Mouse (Mus musculus): Measurements from ENCODE around the gene Gm9376.

Gm9376 gene

DNA sequence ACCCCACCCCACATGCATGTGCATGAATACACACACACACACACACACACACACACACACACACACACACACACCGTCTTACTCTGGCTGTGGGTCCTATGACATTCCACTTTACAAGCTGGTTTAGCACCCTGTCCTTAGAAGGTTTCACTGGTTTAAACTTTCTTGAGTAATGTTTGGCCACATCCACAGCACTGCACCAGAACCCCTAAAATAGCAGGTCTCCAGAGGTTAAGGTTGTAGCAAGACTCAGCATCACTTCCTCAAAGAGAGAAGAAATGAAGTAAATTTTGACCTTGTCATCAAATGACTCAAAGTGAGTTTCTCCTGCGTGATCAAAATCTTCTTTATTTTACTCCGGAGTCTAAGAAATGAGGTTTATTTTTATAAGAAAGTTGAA lies 15.5 kb downstream of the Gm9376 start:
- in situ Hi-C loops (cut with MseI, MboI), result no loop called here

DNA sequence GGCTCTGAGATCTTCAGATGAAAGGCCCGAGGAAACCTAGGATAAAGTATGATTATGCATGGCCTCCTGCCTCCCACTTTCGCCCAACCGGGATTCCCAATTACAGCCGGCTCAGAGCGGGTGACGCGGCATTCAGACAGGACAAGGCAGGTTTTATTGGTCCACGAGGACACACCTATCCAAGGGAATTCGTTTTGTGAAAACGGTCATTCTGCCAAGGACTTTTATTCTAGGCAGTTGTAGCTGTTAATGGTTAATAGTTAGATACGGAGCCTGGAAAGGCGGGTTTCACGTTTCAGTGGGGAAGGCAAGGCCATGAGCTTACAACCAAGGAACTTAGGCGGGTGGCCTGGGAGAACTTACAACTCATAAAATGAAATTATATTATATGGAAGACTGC lies 16.2 kb downstream of the Gm9376 start:
- in situ Hi-C loops (cut with MseI, MboI), result no loop called here

DNA sequence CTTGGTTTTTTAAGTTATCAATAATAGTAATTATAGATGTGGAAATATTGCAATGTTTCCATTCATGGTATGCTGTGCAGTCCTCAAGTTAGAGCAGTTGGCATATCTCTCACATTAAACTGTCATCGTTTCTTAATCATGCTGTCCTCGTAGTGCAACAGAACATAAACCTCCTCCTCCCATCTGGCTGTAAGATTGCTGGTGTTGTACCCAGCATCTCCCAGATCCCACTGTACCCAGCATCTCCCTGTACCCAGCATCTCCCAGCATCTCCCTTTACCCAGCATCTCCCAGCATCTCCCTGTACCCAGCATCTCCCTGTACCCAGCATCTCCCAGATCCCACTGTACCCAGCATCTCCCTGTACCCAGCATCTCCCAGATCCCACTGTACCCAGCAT lies 19.3 kb downstream of the Gm9376 start:
- in situ Hi-C loops (cut with MseI, MboI), result no loop called here

DNA sequence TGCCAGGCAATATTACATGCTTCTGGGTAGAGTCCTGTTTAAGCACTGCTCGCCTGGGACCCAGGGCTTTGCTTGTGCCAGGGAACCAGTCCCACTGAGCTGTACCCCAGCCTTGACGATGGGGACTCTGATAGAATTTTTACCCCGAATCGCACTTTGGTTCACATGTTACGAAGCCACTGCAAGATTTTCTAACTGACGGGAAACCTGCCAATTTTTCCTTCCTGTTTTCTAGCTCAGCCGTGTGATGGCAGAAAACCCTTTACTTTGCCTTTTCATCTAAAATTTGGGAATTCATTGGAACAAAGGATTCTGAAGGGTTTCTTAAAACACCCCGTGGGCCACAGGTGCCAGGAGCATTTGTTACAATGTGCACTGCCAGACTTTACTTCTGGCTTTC lies 22.4 kb downstream of the Gm9376 start:
- in situ Hi-C loops (cut with MseI, MboI), result no loop called here

DNA sequence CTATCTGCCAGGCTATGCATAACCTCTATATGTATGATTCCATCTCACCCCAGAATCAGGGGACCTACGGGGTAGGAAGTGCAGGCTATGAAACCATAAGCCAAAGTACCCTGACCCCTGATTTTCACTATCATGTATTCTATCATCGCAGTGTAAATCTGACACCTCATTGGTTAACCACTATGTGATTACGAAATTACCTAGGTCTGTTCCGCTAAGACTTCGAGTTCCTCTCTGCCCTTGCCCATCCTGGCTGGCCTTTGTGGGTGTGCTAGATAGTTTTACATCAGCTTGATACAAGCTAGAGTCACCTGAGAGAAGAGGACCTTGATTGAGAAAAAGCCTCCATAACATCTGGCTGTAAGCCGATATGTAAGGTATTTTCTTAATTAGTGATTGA lies 23.2 kb downstream of the Gm9376 start:
- in situ Hi-C loops (cut with MseI, MboI), result no loop called here

DNA sequence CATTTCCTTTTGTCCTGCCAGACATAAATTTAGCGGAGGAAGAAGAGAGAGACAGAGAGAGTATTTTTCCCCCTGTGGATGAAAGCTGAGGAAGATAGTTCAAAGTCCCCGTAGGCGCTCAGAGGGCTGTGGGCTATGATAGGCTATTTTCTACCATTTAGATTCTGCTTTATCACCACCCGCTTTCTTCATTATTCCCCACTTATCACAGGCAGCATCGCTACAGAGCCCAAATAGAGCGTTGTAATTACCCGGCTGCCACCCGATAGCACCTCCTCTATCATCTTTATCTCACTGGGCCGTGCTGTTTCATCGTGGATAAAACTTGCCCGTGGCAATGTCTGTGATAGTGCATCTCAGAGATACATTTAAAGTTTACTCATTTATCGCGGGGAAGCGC lies 35.8 kb downstream of the Gm9376 start:
- in situ Hi-C loops (cut with MseI, MboI), result no loop called here

DNA sequence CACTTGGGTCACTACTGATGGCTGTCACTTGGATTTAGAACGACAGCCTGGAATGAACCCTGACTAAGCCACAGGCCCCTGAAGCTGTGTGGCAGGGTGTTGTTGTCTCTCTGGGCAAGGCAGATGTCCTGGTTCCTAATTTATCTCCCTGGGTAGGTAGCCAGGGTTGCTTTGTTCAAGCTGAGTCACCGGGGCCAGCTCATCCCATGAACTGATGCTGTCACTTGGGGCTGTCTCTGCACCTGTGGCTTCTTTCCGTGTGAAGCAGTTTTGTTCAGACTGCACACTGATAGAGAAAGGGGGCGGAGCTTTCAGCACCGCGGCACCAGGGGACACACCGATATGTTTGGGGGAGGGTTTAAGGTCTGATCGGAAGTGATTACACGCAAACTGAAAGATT lies 37.8 kb downstream of the Gm9376 start:
- in situ Hi-C loops (cut with MseI, MboI), result no loop called here

DNA sequence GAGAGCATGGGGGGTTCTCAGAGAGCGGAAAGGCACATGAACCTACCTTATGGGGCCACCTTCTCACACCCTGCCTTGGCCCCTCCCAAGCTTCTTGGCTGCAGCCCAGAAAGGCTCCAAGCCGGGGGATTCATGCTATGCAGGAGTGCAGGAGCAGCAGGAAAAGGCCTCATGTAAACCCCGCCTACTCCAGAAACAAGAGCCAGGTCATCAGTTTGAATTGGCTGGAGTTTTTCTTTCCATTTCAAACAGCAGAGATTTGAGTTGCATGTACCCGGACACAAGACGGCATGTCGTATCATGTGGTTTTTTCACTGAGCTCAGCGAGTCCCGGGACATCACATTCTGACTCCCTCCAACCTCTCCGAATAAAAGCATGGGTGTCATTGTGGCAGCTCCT lies 39.2 kb downstream of the Gm9376 start:
- in situ Hi-C loops (cut with MseI, MboI), result no loop called here

DNA sequence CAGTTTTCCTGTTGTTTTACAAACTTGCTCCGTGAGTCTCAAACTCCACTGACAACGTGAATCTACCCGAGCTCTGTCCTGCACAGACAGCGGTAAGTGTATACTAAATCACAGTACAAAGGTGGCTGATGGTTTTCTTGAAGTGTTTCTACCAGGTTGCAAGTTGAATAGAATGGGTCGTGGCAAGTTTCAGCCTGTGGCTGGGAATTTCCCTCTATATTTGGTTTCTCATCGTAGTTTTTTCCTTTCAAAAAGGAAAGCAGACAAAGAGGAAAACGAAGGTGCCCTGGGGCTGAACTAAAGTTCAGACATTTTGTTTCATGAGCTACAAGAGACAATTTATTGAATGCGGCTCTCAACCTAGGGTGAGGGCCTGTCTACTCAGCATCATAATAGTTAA lies 40.3 kb downstream of the Gm9376 start:
- in situ Hi-C loops (cut with MseI, MboI), result no loop called here

DNA sequence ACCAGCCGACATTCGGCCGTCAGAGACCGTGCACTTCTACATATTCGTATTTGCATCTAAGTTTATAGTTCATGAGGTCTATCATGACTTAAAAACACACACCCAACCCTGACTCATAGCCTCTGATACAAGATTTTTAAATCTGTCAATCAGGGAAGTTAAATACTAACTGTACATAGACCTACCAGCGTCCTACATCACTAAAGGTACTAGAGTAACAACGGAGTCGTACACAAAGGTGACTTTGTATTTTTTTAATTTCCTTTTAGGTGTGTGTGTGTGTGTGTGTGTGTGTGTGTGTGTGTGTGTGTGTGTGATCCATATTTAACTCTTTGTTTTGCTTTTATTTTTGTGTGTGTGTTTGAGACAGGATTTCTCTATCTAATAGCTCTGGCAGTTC lies 44.9 kb downstream of the Gm9376 start:
- in situ Hi-C loops (cut with MseI, MboI), result no loop called here

DNA sequence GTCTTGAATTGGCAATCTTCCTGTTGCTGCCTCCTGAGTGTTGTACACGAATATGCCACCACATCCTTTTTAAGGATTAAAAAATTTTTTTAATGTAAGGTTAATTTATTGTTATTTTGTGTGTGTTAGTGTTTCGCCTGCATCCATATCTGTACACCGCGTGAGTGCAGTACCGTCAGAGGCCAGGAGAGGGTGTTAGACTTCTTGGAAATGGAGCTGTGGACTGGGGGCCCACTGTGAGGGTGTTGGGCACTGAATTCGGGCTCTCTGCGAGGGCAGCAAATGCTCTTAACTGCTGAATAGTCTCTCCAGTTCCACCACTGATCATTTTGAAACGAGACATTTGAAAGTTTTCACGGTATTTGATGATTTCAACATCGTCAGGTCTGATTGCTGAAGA lies 45.9 kb downstream of the Gm9376 start:
- in situ Hi-C loops (cut with MseI, MboI), result no loop called here

DNA sequence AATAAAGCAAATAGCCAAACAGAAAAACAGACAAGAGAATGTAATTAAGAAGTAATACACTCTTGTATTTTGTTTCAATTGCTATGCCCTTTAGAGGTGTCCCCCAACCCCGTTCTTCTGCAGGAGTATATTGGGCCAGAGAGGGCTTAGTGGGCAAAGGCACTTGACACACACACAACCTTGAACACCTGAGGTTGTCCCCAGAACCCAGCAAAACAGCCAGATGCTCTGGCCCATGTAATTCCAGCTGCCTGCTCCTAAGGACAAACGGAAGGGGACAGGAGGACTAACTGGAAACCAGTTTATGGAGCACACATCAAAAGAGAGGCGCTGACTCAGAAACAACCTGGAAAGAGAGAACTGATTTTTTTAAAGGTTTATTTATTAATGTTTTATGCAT lies 47.2 kb downstream of the Gm9376 start:
- in situ Hi-C loops (cut with MseI, MboI), result no loop called here

DNA sequence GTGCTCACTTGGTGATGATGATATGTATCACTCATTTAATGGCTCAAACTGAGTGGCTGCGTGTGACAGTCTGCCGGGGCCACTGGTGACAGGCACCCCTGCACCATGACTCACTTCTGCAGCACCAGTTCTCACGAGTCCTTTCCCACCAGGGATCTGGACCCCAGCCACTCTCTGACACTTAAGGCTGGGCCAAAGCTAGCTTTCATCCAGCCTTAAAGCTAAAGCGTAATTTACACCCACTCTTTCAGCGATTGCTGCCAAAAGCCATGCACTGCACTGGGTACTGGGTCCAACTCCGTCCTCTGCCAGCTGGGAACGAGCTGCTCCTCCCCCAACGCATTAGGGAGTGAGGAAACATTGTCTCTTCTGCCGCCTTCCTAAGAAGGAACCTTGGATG lies 50.5 kb downstream of the Gm9376 start:
- in situ Hi-C loops (cut with MseI, MboI), result no loop called here

Data from mouse trophoblast stem cell (cell line).